Mouse (Mus musculus): ENCODE results near the gene Plekha5. TPM values are rescaled to one million over a fixed set of nuclear protein-coding genes. Genes with fewer than 3 reads are reported as not detected.

Gene Plekha5
- total and polyA plus RNA-seq, 3 experiments = 0.55 TPM; not detected in 2

DNA sequence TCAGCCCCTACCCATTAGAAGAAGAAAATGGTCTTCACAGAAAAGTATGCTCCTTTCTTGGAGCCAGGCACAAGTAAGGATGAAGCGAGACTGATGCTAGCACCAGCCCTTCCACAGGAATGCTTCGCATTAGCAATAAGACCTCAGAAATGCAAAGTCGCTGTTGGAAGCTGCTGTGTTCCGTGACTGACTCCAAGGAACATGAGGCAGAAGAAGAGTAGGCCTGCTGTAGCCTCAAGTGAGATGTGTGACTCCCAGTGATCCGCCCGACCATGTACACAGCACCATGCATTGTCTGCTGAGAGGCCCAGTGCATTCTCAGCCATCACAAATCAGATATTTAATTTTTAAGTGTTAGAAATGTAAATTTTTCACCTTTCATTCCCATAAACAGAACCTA lies 41.0 kb downstream of the Plekha5 start:
- no peaks in the 10 kb centered on the region for H3K36me3 ChIP-seq (replicated peaks)
- DNase-seq (ENCODE audit: low spot score) = no peak
- peaks cover 58% of the 10 kb centered on the region for H3K9me3 ChIP-seq (replicated peaks)
- H3K27me3 ChIP-seq (ENCODE audit: insufficient read depth, low read length) = no peaks in the 10 kb centered on the region
- no peaks in the 10 kb centered on the region for H3K4me1 ChIP-seq (ENCODE audit: insufficient read depth, low read depth, low read length)
- TF ChIP-seq GATA1 (IDR thresholded peaks at IDR 0.05; ENCODE audit: borderline replicate concordance, low read length) (no peak), CTCF (IDR thresholded peaks at IDR 0.05; ENCODE audit: low read depth, low read length) (no peak), POLR2AphosphoS5 (IDR thresholded peaks at IDR 0.05; ENCODE audit: insufficient replicate concordance, low read depth, low read length) (no peak), TAL1 (conservative IDR thresholded peaks at IDR 0.05; ENCODE audit: low read depth, low read length) (no peak), GATA2 (IDR thresholded peaks at IDR 0.05; ENCODE audit: borderline replicate concordance, low read depth, low read length) (no peak)
- ATAC-seq (ENCODE audit: extremely low read depth, insufficient number of reproducible peaks, low FRiP score, poor library complexity, severe bottlenecking) = no peak
- H3K4me3 ChIP-seq (ENCODE audit: low read depth, low read length) = no peak overlapping the region

GRCm38 (mm10) chr6:140465946-140466646 lies 42.2 kb downstream of the Plekha5 start:
- TF ChIP-seq CTCF (IDR thresholded peaks at IDR 0.05; ENCODE audit: low read depth, low read length) (no peak), POLR2AphosphoS5 (IDR thresholded peaks at IDR 0.05; ENCODE audit: insufficient replicate concordance, low read depth, low read length) (no peak), GATA1 (IDR thresholded peaks at IDR 0.05; ENCODE audit: borderline replicate concordance, low read length) (no peak), TAL1 (conservative IDR thresholded peaks at IDR 0.05; ENCODE audit: low read depth, low read length) (no peak), GATA2 (IDR thresholded peaks at IDR 0.05; ENCODE audit: borderline replicate concordance, low read depth, low read length) (no peak)
- H3K27me3 ChIP-seq (ENCODE audit: insufficient read depth, low read length) = no peaks in the 10 kb centered on the region
- no peaks in the 10 kb centered on the region for H3K4me1 ChIP-seq (ENCODE audit: insufficient read depth, low read depth, low read length)
- no peak for DNase-seq (ENCODE audit: low spot score)
- ATAC-seq (ENCODE audit: extremely low read depth, insufficient number of reproducible peaks, low FRiP score, poor library complexity, severe bottlenecking) = no peak
- H3K4me3 ChIP-seq (ENCODE audit: low read depth, low read length) = no peak overlapping the region
- H3K36me3 ChIP-seq (replicated peaks) = no peaks in the 10 kb centered on the region
- peaks cover 63% of the 10 kb centered on the region for H3K9me3 ChIP-seq (replicated peaks)

GRCm38 (mm10) chr6:140466841-140467240 lies 43.0 kb downstream of the Plekha5 start:
- DNase-seq (ENCODE audit: low spot score) = no peak
- TF ChIP-seq TAL1 (conservative IDR thresholded peaks at IDR 0.05; ENCODE audit: low read depth, low read length) (no peak), CTCF (IDR thresholded peaks at IDR 0.05; ENCODE audit: low read depth, low read length) (no peak), POLR2AphosphoS5 (IDR thresholded peaks at IDR 0.05; ENCODE audit: insufficient replicate concordance, low read depth, low read length) (no peak), GATA1 (IDR thresholded peaks at IDR 0.05; ENCODE audit: borderline replicate concordance, low read length) (no peak), GATA2 (IDR thresholded peaks at IDR 0.05; ENCODE audit: borderline replicate concordance, low read depth, low read length) (no peak)
- no peak for ATAC-seq (ENCODE audit: extremely low read depth, insufficient number of reproducible peaks, low FRiP score, poor library complexity, severe bottlenecking)
- Histone ChIP-seq H3K4me3 (ENCODE audit: low read depth, low read length) (no peak overlapping the region), H3K4me1 (ENCODE audit: insufficient read depth, low read depth, low read length) (no peaks in the 10 kb centered on the region), H3K27me3 (ENCODE audit: insufficient read depth, low read length) (no peaks in the 10 kb centered on the region), H3K9me3 (replicated peaks) (peaks cover 62% of the 10 kb centered on the region), H3K36me3 (replicated peaks) (no peaks in the 10 kb centered on the region)

GRCm38 (mm10) chr6:140467851-140468250 lies 44.0 kb downstream of the Plekha5 start:
- no peaks in the 10 kb centered on the region for H3K4me1 ChIP-seq (ENCODE audit: insufficient read depth, low read depth, low read length)
- H3K36me3 ChIP-seq (replicated peaks) = no peaks in the 10 kb centered on the region
- H3K27me3 ChIP-seq (ENCODE audit: insufficient read depth, low read length) = no peaks in the 10 kb centered on the region
- no peak for ATAC-seq (ENCODE audit: extremely low read depth, insufficient number of reproducible peaks, low FRiP score, poor library complexity, severe bottlenecking)
- H3K4me3 ChIP-seq (ENCODE audit: low read depth, low read length) = no peak overlapping the region
- no peak for TF ChIP-seq CTCF (IDR thresholded peaks at IDR 0.05; ENCODE audit: low read depth, low read length)
- TF ChIP-seq TAL1 (conservative IDR thresholded peaks at IDR 0.05; ENCODE audit: low read depth, low read length) = no peak
- no peak for TF ChIP-seq GATA2 (IDR thresholded peaks at IDR 0.05; ENCODE audit: borderline replicate concordance, low read depth, low read length)
- TF ChIP-seq POLR2AphosphoS5 (IDR thresholded peaks at IDR 0.05; ENCODE audit: insufficient replicate concordance, low read depth, low read length) = no peak
- TF ChIP-seq GATA1 (IDR thresholded peaks at IDR 0.05; ENCODE audit: borderline replicate concordance, low read length) = no peak
- DNase-seq (ENCODE audit: low spot score) = no peak
- peaks cover 55% of the 10 kb centered on the region for H3K9me3 ChIP-seq (replicated peaks)

DNA sequence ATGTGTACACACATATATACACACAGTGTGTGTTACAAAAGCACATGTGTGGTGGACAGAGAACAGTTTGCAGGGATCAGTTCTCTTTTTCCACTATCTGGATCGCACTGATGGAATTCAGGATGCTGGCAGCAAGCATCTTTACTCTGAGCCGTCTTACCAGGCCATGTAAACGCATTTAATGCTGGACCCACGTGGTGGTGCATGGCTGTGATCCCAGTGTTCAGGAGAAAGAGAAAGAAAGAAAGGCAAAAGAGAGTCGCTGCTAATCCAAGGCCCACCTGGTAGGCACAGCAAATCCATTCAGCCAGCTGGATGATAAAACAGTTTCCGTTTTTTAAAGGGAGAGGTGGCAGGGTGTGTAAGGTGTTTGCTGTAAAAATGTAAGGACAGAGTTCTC lies 45.9 kb downstream of the Plekha5 start:
- no peak for ATAC-seq (ENCODE audit: extremely low read depth, insufficient number of reproducible peaks, low FRiP score, poor library complexity, severe bottlenecking)
- Histone ChIP-seq H3K4me3 (ENCODE audit: low read depth, low read length) (no peak overlapping the region), H3K27me3 (ENCODE audit: insufficient read depth, low read length) (no peaks in the 10 kb centered on the region), H3K36me3 (replicated peaks) (no peaks in the 10 kb centered on the region), H3K4me1 (ENCODE audit: insufficient read depth, low read depth, low read length) (no peaks in the 10 kb centered on the region), H3K9me3 (replicated peaks) (peaks cover 48% of the 10 kb centered on the region)
- no peak for DNase-seq (ENCODE audit: low spot score)
- TF ChIP-seq GATA1 (IDR thresholded peaks at IDR 0.05; ENCODE audit: borderline replicate concordance, low read length) (no peak), POLR2AphosphoS5 (IDR thresholded peaks at IDR 0.05; ENCODE audit: insufficient replicate concordance, low read depth, low read length) (no peak), CTCF (IDR thresholded peaks at IDR 0.05; ENCODE audit: low read depth, low read length) (no peak), GATA2 (IDR thresholded peaks at IDR 0.05; ENCODE audit: borderline replicate concordance, low read depth, low read length) (no peak), TAL1 (conservative IDR thresholded peaks at IDR 0.05; ENCODE audit: low read depth, low read length) (no peak)

DNA sequence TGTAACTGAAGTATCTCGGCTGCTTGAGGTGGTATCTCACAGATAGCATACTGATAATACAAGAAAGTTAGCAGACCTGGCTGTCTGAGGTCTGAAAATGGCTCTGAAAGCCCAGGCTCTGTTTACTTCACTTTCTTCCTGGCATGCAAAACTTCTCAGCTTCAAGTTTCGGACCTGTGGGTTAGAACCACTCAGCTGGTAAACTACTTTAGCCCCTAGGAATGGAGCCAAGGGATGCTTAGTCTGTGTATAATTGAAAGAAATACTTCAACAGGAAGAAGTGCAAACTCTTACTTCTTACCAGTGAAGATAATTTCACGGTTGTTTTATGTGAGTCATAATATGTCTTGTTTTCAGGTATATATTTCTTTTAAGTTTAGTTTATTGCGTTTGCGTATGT lies 47.9 kb downstream of the Plekha5 start:
- Histone ChIP-seq H3K4me3 (ENCODE audit: low read depth, low read length) (no peak overlapping the region), H3K27me3 (ENCODE audit: insufficient read depth, low read length) (no peaks in the 10 kb centered on the region), H3K9me3 (replicated peaks) (peaks cover 40% of the 10 kb centered on the region), H3K36me3 (replicated peaks) (no peaks in the 10 kb centered on the region), H3K4me1 (ENCODE audit: insufficient read depth, low read depth, low read length) (no peaks in the 10 kb centered on the region)
- no peak for TF ChIP-seq TAL1 (conservative IDR thresholded peaks at IDR 0.05; ENCODE audit: low read depth, low read length)
- TF ChIP-seq CTCF (IDR thresholded peaks at IDR 0.05; ENCODE audit: low read depth, low read length) = no peak
- no peak for TF ChIP-seq GATA1 (IDR thresholded peaks at IDR 0.05; ENCODE audit: borderline replicate concordance, low read length)
- TF ChIP-seq GATA2 (IDR thresholded peaks at IDR 0.05; ENCODE audit: borderline replicate concordance, low read depth, low read length) = no peak
- no peak for TF ChIP-seq POLR2AphosphoS5 (IDR thresholded peaks at IDR 0.05; ENCODE audit: insufficient replicate concordance, low read depth, low read length)
- ATAC-seq (ENCODE audit: extremely low read depth, insufficient number of reproducible peaks, low FRiP score, poor library complexity, severe bottlenecking) = no peak
- no peak for DNase-seq (ENCODE audit: low spot score)

Data from G1E (cell line).